Mouse (Mus musculus) left cerebral cortex, postnatal 10 days (tissue): ENCODE data around the gene Pard3. TPM values are rescaled to one million over a fixed set of nuclear protein-coding genes. Genes with fewer than 3 reads are reported as not detected.
A peak's percentile ranks its signal among the peaks of the same experiment; 100 is the strongest.

Experiments used
- DNase-seq, 2 experiments: peaks; one replicate each; pipeline ENCODE4 v3.0.0; 2021 to 2022; ENCODE audit warnings: low spot score in 2 of 2, mixed read lengths in 1 of 2; ENCODE audit errors: extremely low spot score in 1 of 2
- intact Hi-C: fragments of 180-260 bp; cut with DNase I; formaldehyde crosslinking; loops from one replicate; pipeline ENCODE4 v1.15.1; 2025
- total RNA-seq, 2 experiments: library from RNA; stranded (reverse); gene quantifications; 2 replicates each; pipeline ENCODE4 v1.2.3; 2021

The Pard3 gene
- total RNA-seq, 2 experiments from 2014 or later = 11.6 to 15.1 TPM

DNA sequence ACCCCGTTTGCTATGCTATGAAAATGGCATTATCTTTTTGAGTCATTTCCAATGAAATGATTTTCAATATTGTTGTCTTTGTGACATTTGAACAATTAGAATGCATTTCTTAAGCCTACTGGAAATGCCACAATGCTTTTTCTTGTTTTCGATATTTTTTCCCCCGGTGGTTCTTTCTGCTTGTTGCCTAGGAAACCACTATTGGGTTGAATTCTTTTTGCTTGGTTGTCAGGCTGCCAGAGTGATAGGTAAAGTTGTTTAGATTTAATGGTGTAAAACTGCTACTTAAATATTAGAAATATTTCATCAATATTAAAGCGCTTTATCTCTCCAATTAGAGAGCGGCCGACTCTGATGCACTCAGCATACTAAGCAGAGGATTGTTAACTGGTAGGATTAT lies 230.4 kb downstream of the Pard3 start:
- intact Hi-C loops = no loop called here
- DNase-seq = no peak

DNA sequence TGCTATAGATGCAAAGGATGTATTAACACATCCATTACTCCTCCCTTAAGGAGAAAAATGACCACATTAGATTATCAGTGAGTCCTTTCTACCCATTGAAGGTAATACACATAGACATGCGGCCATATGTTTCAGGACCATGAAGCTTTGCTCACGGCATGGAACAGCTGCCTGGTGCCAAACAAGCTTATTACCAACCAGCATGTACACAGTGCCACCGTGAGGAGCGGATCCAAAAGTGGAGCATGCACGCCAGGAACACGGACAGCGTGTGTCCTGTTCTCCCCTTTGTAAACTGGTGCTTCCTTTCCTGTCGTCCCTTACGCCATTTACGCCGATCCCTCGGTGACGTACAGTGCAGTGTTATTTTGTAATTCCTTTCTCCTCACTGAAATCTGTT lies 232.2 kb downstream of the Pard3 start:
- no peak for DNase-seq
- intact Hi-C loops = no loop called here

DNA sequence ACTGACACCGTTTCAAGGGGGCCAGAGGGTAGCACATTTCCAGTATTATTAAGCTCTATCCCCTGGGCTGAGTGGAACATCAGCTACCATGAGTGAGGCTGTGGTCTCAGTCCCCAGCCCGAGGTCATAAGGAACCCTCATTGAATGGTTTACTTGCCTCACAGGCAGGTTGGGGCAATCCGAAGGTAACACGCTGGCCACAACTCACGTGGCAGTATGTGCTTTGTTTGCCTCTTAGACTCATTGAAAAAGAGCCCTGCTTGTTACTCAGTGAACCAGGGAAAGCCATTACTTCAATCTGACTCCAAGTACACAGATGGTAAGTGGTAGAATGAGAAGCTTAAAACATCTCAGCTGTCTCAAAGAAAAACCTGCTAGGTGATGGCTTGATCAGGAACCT lies 236.8 kb downstream of the Pard3 start:
- intact Hi-C loops = no loop called here
- DNase-seq = no peak

DNA sequence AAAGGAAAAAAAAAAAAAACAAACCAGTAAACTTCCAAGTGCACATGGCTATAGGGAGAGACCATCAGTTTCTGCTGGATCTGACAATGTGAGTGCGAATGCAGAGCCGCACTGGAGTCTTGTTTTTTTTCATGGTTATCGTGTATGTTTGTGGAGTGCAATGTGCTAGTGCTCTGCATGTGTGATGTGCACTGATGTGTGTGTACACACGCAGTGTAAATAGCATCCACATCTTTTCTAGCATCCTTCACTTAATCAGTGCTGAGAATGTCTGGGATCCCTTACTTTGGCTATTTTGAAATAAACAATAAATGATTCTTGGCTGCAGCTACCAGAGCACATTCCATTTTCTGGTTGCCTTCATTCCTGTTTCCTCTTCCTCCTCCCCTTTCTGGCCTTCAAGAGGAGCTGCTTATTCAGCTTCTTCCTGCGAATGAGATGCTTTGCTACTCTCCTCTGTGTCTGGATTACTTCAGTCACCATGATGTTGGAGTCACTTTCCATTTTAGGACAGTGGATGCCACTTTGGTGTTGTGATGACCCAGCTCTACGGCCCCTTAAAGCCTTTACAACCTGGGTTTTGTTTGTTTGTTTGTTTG lies 239.3 kb downstream of the Pard3 start:
- intact Hi-C loops = no loop called here

DNA sequence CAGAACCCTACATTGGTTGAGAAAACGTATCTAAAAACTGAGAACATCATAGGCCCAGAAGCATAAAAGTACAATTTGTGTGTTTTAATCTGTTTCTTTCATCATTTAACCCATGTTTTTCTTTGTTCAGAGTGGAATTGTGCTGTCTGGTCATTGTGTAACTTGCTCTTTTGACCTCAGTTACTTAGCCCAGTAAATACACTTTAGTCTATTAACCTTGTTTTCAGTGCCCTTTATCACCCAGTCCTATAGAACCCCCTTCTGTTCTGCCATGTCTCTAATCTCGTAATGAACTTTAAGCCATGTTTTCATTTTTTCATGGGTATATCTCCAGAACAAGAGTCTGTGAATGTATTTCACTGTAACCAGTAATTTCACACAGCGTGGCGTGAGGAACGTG lies 243.3 kb downstream of the Pard3 start:
- no peak for DNase-seq
- intact Hi-C loops = no loop called here

More for the DNA sequence above, 239.3 kb downstream of the Pard3 start:
- no peak for DNase-seq

DNA sequence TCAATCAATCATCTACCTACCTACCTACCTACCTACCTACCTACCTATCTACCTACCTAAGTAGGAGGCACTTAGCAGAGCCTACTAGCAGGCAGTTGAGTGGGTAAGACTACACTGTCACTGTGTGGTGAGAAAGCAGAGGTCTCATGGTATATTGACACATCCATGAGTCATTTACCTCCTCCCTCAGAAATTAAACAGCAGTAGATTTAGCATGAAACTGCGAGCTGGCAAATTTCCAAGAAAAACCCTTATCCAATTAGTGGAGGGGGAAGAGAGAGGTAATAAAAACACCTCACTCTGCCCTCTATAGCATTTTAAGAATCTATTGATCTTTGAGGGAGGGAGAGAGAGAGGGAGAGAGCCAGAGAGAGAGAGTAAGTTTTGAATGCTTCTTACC lies 245.7 kb downstream of the Pard3 start:
- no peak for DNase-seq
- intact Hi-C loops = no loop called here

DNA sequence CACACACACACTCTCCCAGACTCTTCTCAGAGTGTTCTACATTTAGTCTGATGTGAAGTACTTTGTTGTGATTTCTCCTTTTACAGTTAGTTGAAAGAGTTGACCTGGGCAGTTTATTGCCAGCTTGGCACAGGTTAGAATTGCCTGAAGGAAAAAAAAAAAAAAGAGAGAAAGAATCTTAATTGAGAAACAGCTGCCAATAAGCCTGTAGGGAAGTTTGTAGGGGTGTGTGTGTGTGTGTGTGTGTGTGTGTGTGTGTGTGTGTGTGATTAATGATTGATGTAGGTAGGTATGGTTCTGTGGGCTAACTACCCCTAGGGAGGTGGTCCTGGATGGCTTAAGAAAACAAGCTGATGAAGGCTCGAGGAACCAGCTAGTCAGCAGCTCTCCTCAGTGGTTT lies 252.1 kb downstream of the Pard3 start:
- intact Hi-C loops = no loop called here
- DNase-seq = no peak

DNA sequence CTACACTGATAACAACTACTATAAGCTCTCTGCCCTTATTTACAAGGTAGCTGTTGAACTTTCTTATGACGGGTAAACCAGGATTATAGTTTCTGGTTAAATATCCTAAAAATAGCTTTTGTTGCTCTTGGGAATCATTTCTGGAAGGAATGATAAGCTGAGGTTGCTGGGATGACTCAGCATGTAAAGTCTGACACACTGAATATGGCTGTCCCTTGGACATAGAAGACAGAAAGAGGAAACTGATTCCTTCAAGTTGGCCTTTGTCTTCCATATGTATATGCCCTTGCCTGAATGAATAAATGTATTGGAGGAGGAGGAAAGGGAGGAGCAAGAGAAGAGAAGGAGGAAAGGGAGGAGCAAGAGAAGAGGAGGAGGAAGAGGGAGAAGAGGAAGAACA lies 254.2 kb downstream of the Pard3 start:
- intact Hi-C loops = no loop called here
- DNase-seq = no peak

DNA sequence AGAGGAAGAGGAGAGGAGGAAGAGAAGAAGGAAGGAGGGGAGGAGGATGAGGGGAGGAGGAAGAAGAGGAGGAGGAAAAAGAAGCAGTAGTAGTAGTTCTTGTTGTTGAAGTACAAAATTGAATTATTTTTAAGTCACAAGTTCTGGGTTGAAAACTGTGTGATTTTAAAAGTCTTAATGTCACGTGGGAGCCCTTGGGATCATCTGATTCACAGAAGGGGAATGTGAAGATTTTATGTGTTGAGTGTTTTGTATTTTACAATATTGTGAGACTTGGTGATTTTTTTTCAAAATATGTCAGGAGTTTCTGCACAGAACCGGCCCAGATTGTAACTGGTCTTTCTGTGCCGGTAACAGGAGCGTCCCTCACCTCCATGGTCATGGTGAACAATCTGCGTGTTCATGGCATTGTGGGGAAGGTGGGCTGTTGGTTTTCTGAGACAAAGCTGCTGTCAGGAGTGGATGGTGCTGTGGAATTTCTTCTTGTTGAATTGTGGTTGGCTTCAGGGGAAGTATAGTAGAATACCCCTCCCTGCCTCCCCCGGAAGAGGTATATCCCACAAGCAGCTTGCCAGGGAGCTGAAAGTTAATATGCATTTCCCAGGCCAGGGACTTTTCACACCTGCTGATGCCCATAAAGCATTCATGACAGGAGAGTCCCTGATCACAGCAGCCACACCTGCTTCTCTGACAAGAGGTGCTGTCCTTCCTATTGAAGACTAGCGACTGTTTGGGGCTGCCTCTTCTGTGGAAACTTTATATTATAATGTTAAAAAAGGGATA lies 254.9 kb downstream of the Pard3 start:
- intact Hi-C loops = no loop called here
- DNase-seq = no peak

DNA sequence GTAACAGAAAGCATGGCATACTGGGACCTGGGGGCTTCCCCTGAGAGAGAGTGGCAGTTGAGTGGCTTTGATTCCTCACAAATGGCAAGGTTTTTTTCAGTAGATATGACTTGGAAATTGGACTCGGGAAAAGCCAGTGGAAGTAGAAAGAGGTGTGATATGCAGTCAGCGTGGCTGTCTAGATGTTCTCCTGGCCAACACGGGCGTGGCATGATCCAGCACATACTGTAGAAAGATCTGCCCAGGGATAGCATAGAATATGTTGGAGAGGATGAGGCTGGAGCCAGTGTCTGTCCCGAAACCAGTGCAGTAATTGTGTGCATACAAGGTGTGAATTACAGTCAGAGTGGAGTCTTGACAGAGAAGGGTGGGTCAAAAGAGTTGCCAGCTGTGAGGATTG lies 257.2 kb downstream of the Pard3 start:
- DNase-seq = no peak
- intact Hi-C loops = no loop called here

DNA sequence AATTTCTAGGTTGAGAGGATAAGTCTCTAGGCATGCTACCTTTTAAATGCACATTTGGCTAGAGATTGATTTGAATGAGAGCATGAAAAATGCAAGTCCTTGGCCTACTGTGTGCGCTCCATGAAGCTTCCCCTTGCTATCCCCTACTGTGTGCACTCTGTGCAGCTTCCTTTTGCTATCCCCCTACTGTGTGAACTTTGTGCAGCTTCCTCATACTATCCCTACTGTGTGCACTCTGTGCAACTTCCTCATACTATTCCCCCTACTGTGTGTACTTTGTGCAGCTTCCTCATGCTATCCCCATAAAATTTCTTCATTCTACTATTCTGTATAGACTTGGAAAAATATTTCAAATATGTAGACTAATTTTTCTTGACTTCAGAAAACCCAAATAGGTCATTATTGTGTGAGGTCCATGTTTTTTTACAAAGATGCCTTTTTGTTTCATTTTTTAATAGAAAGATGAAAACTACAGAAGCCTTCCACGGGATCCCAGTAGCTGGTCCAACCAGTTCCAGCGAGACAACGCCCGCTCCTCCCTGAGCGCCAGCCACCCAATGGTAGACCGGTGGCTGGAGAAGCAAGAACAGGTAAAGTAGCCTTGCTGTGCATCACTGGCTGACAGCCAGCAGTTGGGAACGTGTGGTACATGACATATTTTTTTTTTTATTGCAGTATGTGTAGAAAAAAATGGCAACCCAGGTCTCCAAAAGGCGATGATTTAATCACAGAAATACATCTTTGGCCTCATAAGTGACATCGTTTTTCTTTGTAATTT lies 260.1 kb downstream of the Pard3 start:
- DNase-seq = no peak
- intact Hi-C loops = no loop called here

DNA sequence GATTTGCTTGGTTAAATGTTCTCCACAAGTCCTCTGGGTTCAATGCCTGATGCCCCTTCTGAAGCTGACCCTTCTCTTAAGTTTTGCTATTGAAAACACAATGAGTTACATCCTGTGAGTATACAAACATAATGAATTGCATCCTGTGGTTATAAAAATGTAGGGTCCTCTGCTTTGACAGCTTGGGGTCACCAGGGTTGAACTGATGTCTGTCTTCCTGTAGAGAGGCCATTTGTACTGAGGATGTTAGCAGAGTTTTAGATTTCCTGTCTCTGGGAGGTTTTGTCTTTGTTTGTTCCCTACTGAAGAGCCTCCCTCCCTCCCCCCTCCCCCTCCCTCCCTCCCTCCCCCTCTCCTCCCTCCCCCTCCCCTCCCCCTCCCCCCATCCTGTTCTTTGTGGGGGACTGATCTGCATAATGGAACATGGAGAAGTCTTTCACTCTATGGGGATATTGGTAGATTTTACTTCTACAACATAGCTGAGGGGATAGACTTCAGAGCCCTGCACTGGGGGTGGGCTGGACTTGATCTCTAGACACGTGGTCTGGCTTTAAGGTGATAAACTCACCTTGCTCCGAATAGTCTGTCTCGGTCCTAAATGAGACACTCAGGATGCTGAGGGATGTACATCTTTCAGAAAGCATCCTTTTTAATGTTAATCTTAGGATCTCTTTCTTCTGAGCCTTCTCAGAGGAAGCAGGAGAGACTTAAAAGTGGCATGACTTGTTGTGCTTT lies 261.3 kb downstream of the Pard3 start:
- DNase-seq = no peak
- intact Hi-C loops = no loop called here

DNA sequence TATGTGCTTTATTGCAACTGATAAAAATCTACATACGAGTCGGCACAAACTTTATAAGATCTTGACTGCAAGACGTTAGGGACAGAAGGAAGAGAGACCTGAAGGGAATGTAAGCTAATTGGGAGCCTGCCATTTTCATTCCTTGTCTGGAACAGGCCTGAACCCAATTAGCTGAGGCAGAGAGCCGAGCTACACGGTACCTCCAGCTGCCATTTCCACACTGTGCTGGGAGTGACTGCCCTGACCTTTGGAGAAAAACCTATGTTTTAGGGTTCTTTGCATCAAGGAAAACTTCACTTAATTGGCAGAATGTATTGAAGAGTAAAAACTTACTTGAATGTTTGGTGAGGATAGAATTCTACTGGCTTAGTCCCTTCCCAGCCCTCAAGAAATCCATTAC lies 262.1 kb downstream of the Pard3 start:
- intact Hi-C loops = no loop called here

DNA sequence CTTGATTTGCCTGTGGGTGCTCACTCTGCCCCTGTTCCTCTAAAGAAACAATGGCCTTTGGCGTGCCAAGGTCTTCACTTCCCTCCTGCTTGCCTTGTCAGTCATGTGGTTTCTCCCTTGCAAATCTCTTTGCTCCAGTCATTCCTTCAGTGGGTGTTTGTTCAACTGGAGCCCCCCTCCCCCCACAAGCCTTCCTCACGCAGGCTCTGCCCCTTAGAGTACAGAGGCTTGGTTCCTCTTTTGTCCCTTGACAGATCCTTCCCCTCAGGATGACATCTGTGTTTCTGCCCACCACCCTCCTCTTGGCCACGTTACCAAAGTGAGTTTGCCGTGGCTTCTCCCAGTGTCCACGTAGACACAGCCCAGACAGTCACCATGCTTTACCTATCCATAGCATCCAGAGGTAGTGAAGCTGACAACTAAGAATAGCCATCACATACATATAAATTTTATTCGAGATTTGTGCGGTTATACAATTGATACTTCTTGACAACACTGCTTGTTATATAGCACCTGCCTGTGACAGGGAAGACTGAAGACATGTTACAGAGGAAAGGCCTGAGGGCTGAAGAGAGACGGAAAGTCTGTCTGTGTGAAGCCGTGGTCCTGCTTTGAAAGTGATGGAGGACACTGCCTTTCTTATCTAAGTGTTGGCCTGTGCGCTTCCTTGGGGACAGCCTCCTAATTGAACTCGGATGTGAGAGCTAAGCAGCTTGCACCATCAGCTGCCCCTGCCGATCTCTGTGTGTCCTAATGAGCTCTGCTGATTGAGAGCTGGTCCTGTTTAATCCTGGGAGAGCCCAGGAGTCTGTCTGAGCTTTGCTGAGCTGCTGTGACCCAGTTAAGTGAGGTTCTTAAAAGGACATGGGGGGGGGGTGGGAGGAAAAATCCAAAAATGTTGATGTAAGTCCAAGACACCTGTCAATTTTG lies 266.8 kb downstream of the Pard3 start:
- peak in 1 of 2 experiments; percentile 24 for DNase-seq
- intact Hi-C loops = loop anchor here (10.0 kb wide), 1 partner anchor 1024 kb away; the partner anchor contains the start of gene Nrp1

More for the DNA sequence above, 262.1 kb downstream of the Pard3 start:
- no peak for DNase-seq

DNA sequence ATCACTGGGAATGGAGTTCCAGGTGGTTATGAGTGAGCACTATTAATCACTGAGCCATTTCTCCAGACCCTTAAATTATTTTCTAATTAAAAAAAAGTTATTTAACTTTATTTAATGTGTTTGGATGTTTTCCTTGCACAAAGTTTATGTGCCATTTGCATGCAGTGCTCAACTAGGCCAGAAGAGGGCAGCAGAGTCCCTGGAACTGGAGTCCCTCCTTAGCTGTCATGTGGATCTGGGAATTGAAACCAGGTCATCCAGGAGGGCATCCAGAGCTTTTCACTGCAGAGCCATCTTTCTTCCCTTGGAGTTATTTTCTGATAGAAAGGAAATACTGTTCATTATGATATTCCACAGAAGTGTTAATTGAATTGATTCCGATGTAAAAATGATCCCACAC lies 268.1 kb downstream of the Pard3 start:
- intact Hi-C loops = loop anchor here (10.0 kb wide), 1 partner anchor 1023 kb away; the partner anchor contains the start of gene Nrp1
- peak in 1 of 2 experiments; percentile 53 for DNase-seq

DNA sequence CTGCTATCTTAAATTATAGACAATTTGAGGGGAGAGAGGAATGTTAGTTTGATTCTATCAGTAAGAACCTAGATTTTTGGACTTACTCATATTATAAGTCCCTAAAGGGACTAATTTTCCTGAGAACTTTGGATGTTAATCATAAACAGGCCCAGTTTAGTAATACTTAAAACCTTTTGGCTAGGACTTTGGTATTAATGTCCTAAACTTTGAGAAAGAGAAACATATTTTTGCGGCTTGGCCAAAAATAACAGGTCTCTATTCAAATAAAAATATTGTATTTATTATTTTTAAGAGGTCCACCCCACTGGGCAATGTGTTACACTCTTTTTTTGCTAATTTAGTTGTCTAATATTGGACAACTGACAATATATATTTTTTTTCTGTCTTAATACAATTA lies 271.5 kb downstream of the Pard3 start:
- intact Hi-C loops = loop anchor here (10.0 kb wide), 1 partner anchor 1020 kb away; the partner anchor contains the start of gene Nrp1
- no peak for DNase-seq

DNA sequence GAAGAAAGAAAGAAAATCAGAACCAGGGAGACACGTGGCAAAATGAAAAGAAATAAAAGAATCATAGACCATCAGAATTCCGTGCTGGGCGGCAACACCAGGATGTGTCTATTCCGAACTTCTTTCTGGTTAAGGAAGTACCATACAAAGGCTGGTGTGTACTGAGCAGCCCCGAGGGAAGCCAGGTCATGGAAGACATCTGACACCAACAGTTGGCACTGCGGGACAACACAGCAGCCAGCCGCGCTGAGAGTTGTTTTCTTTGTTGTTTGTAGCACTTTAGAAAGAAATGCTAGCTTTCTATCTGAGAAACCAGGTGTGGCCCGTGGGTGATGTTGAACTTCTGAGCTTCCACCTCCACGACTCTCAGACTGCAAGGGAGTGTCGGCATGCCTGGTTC lies 274.5 kb downstream of the Pard3 start:
- DNase-seq = no peak
- intact Hi-C loops = loop anchor here (10.0 kb wide), 1 partner anchor 1017 kb away; the partner anchor contains the start of gene Nrp1

DNA sequence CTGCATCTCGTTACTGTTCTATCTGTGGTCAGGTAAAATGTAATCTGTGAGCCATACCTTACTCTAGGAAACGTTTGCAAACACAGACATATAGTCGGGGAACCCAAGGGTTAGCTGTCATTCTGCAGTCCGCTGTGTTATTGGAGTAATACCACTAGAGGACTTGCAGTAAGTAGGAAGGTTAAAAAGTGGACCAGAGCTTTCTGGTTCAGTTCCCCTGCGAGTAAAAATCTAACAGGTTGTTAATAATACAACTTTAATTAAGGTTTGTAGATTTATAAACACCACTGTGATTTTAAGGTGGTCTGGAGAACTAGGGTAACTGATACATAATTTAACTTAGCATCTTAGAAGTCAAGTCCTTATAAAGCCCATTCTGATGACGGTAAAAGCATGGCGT lies 277.4 kb downstream of the Pard3 start:
- intact Hi-C loops = no loop called here
- DNase-seq = no peak
